Mouse (Mus musculus) right cerebral cortex, postnatal 36 days (tissue): ENCODE data around the gene Srcap.
"Not testable (repeated sequence)": the region's sequence is repeated elsewhere in the genome, so short reads cannot be mapped to it uniquely, and the experiment has no call there.

Source experiments
- DNase-seq, 2 experiments: peaks; one replicate each; pipeline ENCODE4 v3.0.0; 2022; ENCODE audit warnings: low spot score in 2 of 2, mixed read lengths in 1 of 2

Gene Srcap

GRCm38 (mm10) chr7:127489982-127490381 lies 21.8 kb upstream of the Srcap start:
- no peak for DNase-seq

- DNase-seq: no peak
Observed at GRCm38 (mm10) chr7:127491846-127492245, 19.9 kb upstream of the Srcap start.

GRCm38 (mm10) chr7:127494648-127495047 lies 17.1 kb upstream of the Srcap start:
- DNase-seq: no peak

- no peak for DNase-seq
Observed at GRCm38 (mm10) chr7:127497382-127497781, 14.4 kb upstream of the Srcap start.

GRCm38 (mm10) chr7:127498407-127498806 lies 13.4 kb upstream of the Srcap start:
- no peak for DNase-seq

- DNase-seq: no peak
Observed at GRCm38 (mm10) chr7:127508291-127508690, 3.5 kb upstream of the Srcap start.

- DNase-seq: not testable (repeated sequence)
Observed at GRCm38 (mm10) chr7:127509830-127510229, 2.0 kb upstream of the Srcap start.

GRCm38 (mm10) chr7:127511241-127511640 lies 542 bp upstream of the Srcap start:
- DNase-seq: no peak

- DNase-seq: peak; percentile 81 to 82
Observed at GRCm38 (mm10) chr7:127512231-127513015, 640 bp downstream of the Srcap start.

- no peak for DNase-seq
Observed at GRCm38 (mm10) chr7:127513016-127513390, 1.2 kb downstream of the Srcap start.

GRCm38 (mm10) chr7:127513781-127514180 lies 2.0 kb downstream of the Srcap start:
- DNase-seq: no peak

- DNase-seq: no peak
Observed at GRCm38 (mm10) chr7:127515846-127516245, 4.1 kb downstream of the Srcap start.

GRCm38 (mm10) chr7:127516344-127516743 lies 4.6 kb downstream of the Srcap start:
- DNase-seq: no peak

- no peak for DNase-seq
Observed at GRCm38 (mm10) chr7:127519284-127519683, 7.5 kb downstream of the Srcap start, which contains the start of gene Gm42715. TSS of gene Gm42715 (plus strand) at chr7:127519584.

- DNase-seq: no peak
Observed at GRCm38 (mm10) chr7:127541671-127542070, 29.9 kb downstream of the Srcap start.

- DNase-seq: no peak
Observed at GRCm38 (mm10) chr7:127549116-127549835, 37.5 kb downstream of the Srcap start.

GRCm38 (mm10) chr7:127551558-127551957 lies 39.8 kb downstream of the Srcap start:
- DNase-seq: no peak

- no peak for DNase-seq
Observed at GRCm38 (mm10) chr7:127560580-127560979, 48.8 kb downstream of the Srcap start.

- no peak for DNase-seq
Observed at GRCm38 (mm10) chr7:127561340-127561858, 49.6 kb downstream of the Srcap start, which contains the start of gene Tmem265. TSS of gene Tmem265 (plus strand) at chr7:127561390.

- no peak for DNase-seq
Observed at GRCm38 (mm10) chr7:127564381-127565150, 52.8 kb downstream of the Srcap start.

GRCm38 (mm10) chr7:127572895-127573471 lies 61.2 kb downstream of the Srcap start, which contains the start of gene Phkg2:
TSS of gene Phkg2 (plus strand) at chr7:127573340.
- peak; percentile 91 to 94 for DNase-seq
